Mouse (Mus musculus): ENCODE data around the gene Gm48552. TPM values are rescaled to one million over a fixed set of nuclear protein-coding genes. Genes with fewer than 3 reads are reported as not detected.
A peak's percentile ranks its signal among the peaks of the same experiment; 100 is the strongest.

The Gm48552 gene
- total RNA-seq, 2 experiments from 2014 or later, result 2.8 to 5.4 TPM

DNA sequence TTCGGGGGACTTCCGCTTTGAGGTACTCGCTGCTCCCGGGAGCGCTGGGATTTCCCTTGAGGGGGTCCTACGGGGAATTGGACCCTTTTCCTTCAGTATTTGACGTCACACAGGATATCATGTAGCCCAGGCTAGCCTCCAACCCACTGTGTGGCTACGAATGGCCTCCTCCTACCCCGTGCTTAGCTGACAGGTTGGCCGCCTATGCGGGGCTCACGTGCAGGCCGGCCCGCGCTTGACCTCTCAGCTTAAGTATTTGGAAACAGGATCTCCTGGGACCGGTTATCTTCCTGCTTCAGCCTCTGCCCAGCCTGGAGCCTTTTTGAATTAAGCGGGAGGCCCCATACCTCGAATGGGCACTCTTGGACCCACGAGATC, 4.2 kb upstream of the Gm48552 start:
- no peak for DNase-seq (ENCODE audit: low spot score in 2 of 2)

DNA sequence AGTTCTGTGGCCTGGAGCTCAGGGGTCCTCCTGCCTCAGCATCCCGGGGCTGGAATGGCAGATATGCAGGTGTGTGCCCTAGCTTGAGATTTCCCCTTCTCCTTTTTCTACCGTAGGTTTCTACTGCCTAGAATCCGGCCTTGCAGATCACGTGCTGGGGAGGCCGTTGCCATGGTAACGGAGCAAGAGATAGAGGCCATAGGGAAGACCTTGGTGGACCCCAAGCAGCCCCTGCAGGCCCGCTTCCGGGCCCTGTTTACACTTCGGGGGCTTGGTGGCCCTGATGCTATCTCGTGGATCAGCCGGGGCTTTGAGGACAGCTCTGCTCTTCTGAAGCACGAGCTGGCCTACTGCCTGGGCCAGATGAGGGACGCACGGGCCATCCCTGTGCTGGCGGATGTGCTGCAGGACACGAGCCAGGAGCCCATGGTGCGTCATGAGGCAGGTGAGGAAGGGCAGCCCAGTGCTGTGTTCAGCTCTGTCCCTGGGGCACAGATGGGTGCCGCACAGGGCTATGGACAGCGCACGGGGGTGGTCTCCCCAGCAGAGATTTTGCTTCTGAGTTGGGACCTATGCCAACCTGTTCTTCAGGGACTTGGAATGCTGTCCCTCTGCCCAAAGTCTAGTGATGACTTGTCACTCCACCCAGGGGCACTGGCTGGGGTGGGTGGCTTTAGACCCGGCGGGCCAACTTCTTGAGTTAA, 3.0 kb upstream of the Gm48552 start:
- DNase-seq (ENCODE audit: low spot score in 2 of 2), result no peak

GRCm38 (mm10) chr10:81387716-81388115, 1.1 kb upstream of the Gm48552 start:
- DNase-seq (ENCODE audit: low spot score in 2 of 2), result no peak

GRCm38 (mm10) chr10:81389373-81389772, 568 bp downstream of the Gm48552 start:
- DNase-seq (ENCODE audit: low spot score in 2 of 2), result no peak

DNA sequence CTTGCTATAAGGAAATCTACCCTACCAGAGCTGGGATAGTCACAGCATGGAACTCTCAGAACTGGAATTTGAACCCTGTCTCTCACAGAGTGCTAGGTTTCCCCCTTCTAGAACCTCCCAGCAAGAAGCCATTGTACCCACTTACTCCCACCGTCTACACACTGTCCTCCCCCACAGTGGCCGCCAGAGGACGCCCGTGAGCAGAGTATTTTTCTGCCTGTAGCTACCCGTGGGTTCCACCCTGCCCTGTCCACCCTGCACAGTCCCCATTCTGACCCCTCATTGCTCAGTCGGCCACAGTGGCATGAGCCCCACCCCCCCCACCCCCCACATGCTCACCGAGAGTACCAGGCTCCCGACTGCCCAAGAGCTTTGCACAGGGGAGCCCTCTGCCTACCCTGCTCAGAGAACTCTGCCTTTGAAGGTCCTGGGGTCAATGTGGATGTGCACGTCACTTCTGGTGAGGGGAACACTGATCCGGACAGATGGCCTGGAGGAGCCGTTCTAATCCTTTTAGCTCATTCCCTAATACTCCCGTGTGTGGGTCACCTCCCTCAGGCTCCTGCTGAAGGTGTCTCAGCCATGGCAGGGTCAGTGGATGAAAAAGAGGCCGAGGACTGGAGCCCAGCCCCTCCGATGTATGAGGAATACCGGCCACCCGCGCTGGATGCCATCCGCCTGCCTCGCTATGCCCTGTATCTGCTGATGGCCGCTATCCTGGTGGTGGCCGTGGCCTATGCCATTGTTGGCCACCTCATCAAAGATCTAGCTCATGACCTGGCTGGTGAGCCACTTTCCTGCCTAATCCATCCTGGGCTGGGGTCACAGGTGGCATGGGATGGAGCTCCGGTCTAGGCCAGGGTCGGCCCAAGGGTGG, 1.2 kb downstream of the Gm48552 start:
- DNase-seq (ENCODE audit: low spot score in 2 of 2), result peak; percentile 80 to 84

GRCm38 (mm10) chr10:81390678-81390965, 1.8 kb downstream of the Gm48552 start:
- no peak for DNase-seq (ENCODE audit: low spot score in 2 of 2)

DNA sequence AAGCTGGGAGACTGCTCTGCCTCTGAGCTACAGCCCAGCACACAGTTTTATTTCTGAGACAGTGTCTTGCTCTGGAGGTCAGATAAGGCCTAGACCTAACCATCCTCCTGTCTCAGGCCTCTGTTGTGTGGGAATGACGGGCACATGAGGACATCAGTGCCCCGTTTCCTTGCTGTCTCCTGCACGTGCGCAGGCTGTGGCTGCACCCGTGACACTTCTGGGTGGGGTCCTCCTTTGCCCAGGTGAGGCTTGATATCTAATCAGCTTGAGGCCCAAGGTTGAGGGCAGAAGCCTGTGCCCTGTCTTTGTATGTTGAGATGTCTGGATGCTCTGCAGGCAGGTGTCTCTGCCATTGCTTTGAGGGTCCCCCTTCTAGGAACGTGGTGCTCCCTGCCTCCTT, 3.5 kb downstream of the Gm48552 start:
- DNase-seq (ENCODE audit: low spot score in 2 of 2), result no peak

- DNase-seq (ENCODE audit: low spot score in 2 of 2), result no peak
Observed at GRCm38 (mm10) chr10:81392781-81393185, 4.0 kb downstream of the Gm48552 start, which contains the start of gene Smim24. Gene Smim24, plus strand, starts transcription at chr10:81393051.

DNA sequence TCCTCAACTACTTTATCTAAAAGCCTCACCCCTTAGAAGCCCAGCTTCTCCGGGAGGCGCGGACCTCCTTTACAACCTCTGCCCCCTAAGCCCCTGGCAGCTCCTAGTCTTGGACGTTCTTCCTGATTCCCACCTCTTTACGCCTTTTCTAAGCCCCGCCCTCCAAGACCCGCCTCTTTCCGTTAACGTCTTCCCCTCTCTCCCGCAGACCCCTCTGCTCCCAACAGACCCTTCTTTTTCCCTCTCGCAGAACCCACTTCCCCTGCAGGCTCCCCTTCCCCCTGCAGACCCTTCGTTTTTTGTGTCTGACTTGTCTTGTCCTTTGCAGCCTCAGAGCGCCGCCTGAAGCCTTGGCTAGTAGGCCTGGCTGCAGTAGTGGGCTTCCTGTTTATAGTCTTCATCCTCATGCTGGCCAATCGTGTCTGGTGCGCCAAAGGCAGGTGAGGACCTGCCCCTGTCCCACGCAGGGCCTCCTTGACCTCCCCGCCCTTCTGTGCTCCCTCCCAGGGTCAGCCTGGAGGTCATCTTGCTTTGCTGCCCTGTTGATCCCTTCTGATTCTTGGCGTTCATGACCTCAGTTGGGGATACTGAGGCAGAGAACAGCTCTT, 4.8 kb downstream of the Gm48552 start:
- no peak for DNase-seq (ENCODE audit: low spot score in 2 of 2)

- DNase-seq (ENCODE audit: low spot score in 2 of 2), result peak; percentile 68
Observed at GRCm38 (mm10) chr10:81395127-81395526, 6.3 kb downstream of the Gm48552 start.

DNA sequence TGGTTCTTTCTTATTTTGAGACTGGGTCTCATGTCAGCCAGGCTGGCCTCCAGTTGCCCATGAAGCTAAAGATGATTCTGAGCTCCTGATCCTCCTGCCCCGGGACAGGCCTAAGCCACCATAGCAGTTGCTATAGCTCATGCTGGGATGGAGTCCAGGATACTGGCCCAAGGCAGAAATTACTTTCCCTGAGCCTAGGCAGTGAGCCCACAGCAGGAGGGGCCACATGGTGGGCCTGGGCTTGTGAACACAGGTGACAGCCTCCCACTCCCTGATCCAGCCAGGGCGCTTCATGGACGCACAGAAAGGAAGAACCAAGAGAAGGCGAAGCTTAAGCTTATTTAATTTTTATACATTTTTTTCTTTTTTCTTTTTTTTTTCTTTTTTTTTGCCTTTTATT, 7.1 kb downstream of the Gm48552 start:
- no peak for DNase-seq (ENCODE audit: low spot score in 2 of 2)

DNA sequence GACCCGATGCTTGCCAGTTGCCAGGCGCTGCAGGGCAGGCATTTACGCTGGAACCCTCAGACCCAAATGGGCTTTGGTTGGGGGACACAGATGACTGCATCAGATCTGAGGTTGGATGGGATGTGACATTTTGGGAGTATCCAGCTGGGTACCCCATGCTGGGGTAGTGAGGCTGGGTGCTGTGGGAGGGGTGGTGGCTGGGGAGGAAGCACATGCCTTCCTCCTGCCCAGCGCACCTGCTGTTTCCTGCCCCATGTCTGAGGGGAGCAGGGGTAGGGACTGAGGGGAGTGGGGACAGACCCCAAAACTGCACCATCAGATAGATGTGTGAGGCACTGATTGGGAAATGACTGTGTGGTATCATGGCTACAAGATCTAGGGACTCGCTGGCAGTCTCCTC, 7.9 kb downstream of the Gm48552 start:
- DNase-seq (ENCODE audit: low spot score in 2 of 2), result no peak

DNA sequence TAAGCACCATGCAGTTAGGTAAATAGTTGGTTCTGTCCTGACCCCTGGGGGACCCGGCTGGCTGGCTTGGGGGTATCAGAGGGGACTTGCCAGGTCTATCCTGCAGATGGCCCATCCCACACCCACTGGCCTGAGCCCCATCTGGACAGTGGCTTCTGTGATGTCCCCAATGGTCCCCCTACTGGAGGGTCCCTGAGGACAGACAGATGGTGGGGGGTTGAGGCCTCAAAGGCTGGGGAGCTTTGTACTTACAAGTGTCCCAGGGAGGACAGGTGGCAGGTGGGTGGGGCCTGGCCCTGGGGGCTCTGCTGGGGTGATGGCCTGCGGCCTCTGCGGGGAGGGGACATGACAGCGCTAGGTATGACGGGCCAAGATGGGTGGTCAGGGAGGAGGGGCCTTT, 10.5 kb downstream of the Gm48552 start:
- no peak for DNase-seq (ENCODE audit: low spot score in 2 of 2)

GRCm38 (mm10) chr10:81399798-81400308, 11.0 kb downstream of the Gm48552 start:
- DNase-seq (ENCODE audit: low spot score in 2 of 2), result no peak

GRCm38 (mm10) chr10:81400371-81401204, 11.8 kb downstream of the Gm48552 start:
- DNase-seq (ENCODE audit: low spot score in 2 of 2), result no peak

DNA sequence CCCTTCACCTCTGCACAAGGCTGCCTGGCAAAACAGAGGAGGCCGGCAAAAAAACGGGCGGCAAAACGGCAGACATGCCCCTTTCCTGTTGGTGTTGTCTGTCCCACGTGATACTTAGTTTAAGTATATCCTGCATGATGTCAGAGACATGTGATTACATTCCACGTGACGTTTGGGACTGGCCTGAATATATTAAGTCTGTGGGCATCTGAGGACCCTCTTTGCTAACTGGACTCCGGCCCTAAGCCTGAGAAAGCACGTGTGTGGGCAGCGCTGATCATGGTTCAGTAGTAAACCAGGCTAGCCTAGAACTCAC, 12.4 kb downstream of the Gm48552 start:
- DNase-seq (ENCODE audit: low spot score in 2 of 2), result no peak

DNA sequence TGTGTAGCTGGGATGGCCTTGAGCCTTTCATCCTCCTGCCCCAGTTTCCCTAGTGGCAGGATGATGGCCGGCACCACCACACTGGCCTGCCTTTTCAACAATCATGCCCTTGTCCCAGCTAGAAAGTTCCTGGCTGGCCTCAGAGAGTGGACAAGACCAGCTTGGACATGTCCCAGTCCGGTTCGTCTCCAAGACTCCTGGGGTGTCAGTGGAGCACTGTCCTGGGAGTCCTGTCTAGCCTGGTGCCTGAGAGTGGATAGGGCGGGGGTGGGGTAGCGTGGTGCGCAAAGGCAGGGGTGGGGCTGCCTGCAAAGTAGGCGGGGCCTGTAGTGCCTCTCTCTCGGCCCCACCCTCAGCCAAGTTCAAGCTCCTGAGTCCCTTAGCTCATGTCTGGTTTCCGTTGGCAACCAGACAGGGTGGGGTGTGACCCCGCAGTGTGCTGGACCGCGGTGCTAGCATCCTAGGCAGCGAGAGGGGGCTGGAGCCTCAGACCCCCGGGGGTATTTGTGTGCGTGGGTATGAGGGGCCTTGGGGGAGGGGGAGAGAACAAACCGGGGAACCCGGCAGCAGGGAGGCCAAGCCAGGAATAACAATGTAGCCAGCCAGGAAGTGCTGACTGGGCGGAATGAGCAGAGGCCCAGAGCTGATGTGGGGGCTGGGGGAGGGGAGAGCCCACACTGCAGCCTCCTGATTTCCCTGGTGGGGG, 12.9 kb downstream of the Gm48552 start:
- DNase-seq (ENCODE audit: low spot score in 2 of 2), result peak; percentile 61 to 66

GRCm38 (mm10) chr10:81402227-81402765, 13.5 kb downstream of the Gm48552 start:
- DNase-seq (ENCODE audit: low spot score in 2 of 2), result no peak

DNA sequence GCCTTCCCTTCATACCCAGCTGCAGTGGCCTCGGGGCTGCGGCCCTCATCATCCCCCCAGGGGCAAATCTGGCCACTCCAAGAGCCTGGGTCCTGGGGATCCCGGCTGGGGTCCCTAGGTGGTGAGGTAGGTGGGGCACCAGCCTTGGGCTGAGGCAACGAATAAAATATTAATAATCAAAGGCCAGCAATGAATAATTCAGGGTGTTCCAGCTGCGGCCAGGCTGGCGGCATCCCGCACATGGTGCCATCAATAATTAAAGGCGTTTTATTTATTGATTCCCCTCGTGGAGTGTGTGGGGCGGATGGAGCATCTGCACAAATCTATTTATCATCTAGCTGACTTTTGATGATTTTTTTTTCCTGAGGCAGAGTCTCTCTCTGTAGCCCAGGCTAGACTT, 14.7 kb downstream of the Gm48552 start:
- no peak for DNase-seq (ENCODE audit: low spot score in 2 of 2)

DNA sequence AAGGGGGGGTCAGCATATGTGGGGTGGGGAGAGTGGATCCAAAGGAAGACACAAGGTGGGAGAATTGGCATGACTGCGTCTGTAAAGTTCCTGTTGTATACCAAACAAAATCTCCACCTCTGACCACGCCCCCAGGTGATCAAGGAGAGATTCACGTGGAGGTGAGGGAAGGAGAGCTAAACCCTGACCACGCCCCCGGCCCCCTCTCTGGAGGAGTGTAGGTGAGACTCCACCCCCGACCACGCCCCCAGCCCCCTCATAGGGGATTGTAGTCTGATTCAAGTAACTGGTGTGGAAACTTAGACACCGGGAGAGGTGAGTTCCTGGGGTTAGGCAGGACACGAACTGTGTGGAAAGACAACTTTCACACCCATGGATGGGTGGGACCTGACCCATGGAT, 15.3 kb downstream of the Gm48552 start:
- DNase-seq (ENCODE audit: low spot score in 2 of 2), result no peak
